Mouse (Mus musculus) stomach, embryonic 16.5 days (tissue): ENCODE measurements around the gene Crygs. TPM values are rescaled to one million over a fixed set of nuclear protein-coding genes. Genes with fewer than 3 reads are reported as not detected.
A peak's percentile ranks its signal among the peaks of the same experiment; 100 is the strongest.
"Not testable (repeated sequence)": the region's sequence is repeated elsewhere in the genome, so short reads cannot be mapped to it uniquely, and the experiment has no call there.

ENCODE experiments used
- ATAC-seq: fragments of 200-750 bp; cut with Nextera tagmentation; 2 replicates; pipeline ENCODE4 v1.8.0; 2017; ENCODE audit warnings: moderate number of reproducible peaks, moderate TSS enrichment; ENCODE audit not compliant: insufficient read depth, low FRiP score
- H3K27ac ChIP-seq: fragments of 300-500 bp; sonication (generic); 2 replicates; pipeline ENCODE4 v1.5.1; 2014; ENCODE audit warnings: low read length
- H3K27me3 ChIP-seq: fragments of 300-500 bp; sonication (generic); 2 replicates; pipeline ENCODE4 v1.6.1; 2014; ENCODE audit warnings: low read length, control low read depth, mixed read lengths; ENCODE audit not compliant: control insufficient read depth, insufficient read depth
- H3K36me3 ChIP-seq: fragments of 300-500 bp; sonication (generic); 2 replicates; pipeline ENCODE4 v1.6.1; 2014; ENCODE audit warnings: low read length; ENCODE audit not compliant: control insufficient read depth, insufficient read depth
- H3K4me1 ChIP-seq: fragments of 300-500 bp; sonication (generic); 2 replicates; pipeline ENCODE4 v1.6.1; 2014; ENCODE audit warnings: low read length, control low read depth, mixed read lengths; ENCODE audit not compliant: control insufficient read depth, insufficient read depth
- H3K4me2 ChIP-seq: fragments of 300-500 bp; sonication (generic); 2 replicates; pipeline ENCODE4 v1.6.1; 2014; ENCODE audit warnings: low read depth, low read length, mixed read lengths
- H3K4me3 ChIP-seq: fragments of 300-500 bp; sonication (generic); replicated peaks from 2 replicates; pipeline ENCODE4 v1.5.1; 2014; ENCODE audit warnings: mild to moderate bottlenecking, low read length
- H3K9ac ChIP-seq: fragments of 300-500 bp; sonication (generic); 2 replicates; pipeline ENCODE4 v1.6.1; 2014; ENCODE audit warnings: low read length
- H3K9me3 ChIP-seq: fragments of 300-500 bp; sonication (generic); replicated peaks from 2 replicates; pipeline ENCODE4 v1.6.1; 2016; ENCODE audit warnings: low read length, control low read depth; ENCODE audit not compliant: control insufficient read depth
- WGBS: fragments of 180-500 bp; shearing (Covaris S2); extraction: QIAGEN DNeasy Blood & Tissue Kit; methylation state at CpG from one replicate; pipeline ENCODE4 v1.1.7; 2014; 5-methylcytosine and 5-hydroxymethylcytosine counted together
- polyA plus RNA-seq: library from polyadenylated mRNA; unstranded; fragments of >200 nt; fragmentation: Nextera tagmentation; extraction: Ambion mirVana; gene quantifications from 2 replicates; pipeline ENCODE4 v1.2.1, GENCODE M21; 2015

Crygs gene
- polyA plus RNA-seq, 1 experiment from 2014 or later, result not detected

GRCm38 (mm10) chr16:22798520-22798919 lies 12.9 kb downstream of the Crygs start:
- no peak for ATAC-seq
- no peak overlapping the region for H3K9ac ChIP-seq
- H3K36me3 ChIP-seq, result no peaks in the 10 kb centered on the region
- no peaks in the 10 kb centered on the region; the same call in 1 of the 2 replicates for H3K4me1 ChIP-seq
- 72% methylated on average over 3 of the region's 3 CpGs for WGBS
- no peaks in the 10 kb centered on the region for H3K9me3 ChIP-seq
- H3K4me2 ChIP-seq, result no peak overlapping the region
- H3K27ac ChIP-seq, result no peak overlapping the region
- H3K27me3 ChIP-seq, result no peaks in the 10 kb centered on the region
- no peak overlapping the region for H3K4me3 ChIP-seq

GRCm38 (mm10) chr16:22797521-22797920 lies 13.9 kb downstream of the Crygs start:
- no peak overlapping the region for H3K4me2 ChIP-seq
- ATAC-seq, result no peak
- no peaks in the 10 kb centered on the region for H3K27me3 ChIP-seq
- 75% methylated on average over 5 of the region's 5 CpGs for WGBS
- H3K36me3 ChIP-seq, result no peaks in the 10 kb centered on the region
- no peaks in the 10 kb centered on the region for H3K9me3 ChIP-seq
- no peaks in the 10 kb centered on the region; the same call in 1 of the 2 replicates for H3K4me1 ChIP-seq
- no peak overlapping the region for H3K27ac ChIP-seq
- no peak overlapping the region for H3K4me3 ChIP-seq
- no peak overlapping the region for H3K9ac ChIP-seq

GRCm38 (mm10) chr16:22795497-22795896 lies 15.9 kb downstream of the Crygs start:
- no peak overlapping the region for H3K4me2 ChIP-seq
- no peaks in the 10 kb centered on the region; the same call in 1 of the 2 replicates for H3K4me1 ChIP-seq
- no peak overlapping the region for H3K4me3 ChIP-seq
- no peak overlapping the region for H3K27ac ChIP-seq
- ATAC-seq, result no peak
- no peaks in the 10 kb centered on the region for H3K9me3 ChIP-seq
- H3K36me3 ChIP-seq, result no peaks in the 10 kb centered on the region
- no peaks in the 10 kb centered on the region for H3K27me3 ChIP-seq
- no peak overlapping the region for H3K9ac ChIP-seq
- WGBS, result 76% methylated on average over 3 of the region's 3 CpGs

- no peak overlapping the region for H3K27ac ChIP-seq
- peaks cover 3% of the 10 kb centered on the region; the same call in 1 of the 2 replicates for H3K4me1 ChIP-seq
- no peak for ATAC-seq
- H3K36me3 ChIP-seq, result no peaks in the 10 kb centered on the region
- no peak overlapping the region for H3K4me2 ChIP-seq
- H3K9ac ChIP-seq, result no peak overlapping the region
- H3K27me3 ChIP-seq, result no peaks in the 10 kb centered on the region
- 44% methylated on average over 2 of the region's 2 CpGs for WGBS
- no peaks in the 10 kb centered on the region; the same call in 1 of the 2 replicates for H3K9me3 ChIP-seq
- no peak overlapping the region for H3K4me3 ChIP-seq
Observed at GRCm38 (mm10) chr16:22791235-22791634, 20.1 kb downstream of the Crygs start.

- no peak overlapping the region for H3K27ac ChIP-seq
- H3K36me3 ChIP-seq, result no peaks in the 10 kb centered on the region
- peak overlapping the region; percentile 36 for H3K4me2 ChIP-seq
- H3K27me3 ChIP-seq, result no peaks in the 10 kb centered on the region
- 0 out of 2 replicates have a peak, but pooled peaks have one; percentile 68 for ATAC-seq
- 0 out of 2 replicates have a peak overlapping the region, but pooled peaks have one; percentile 31 for H3K9ac ChIP-seq
- H3K9me3 ChIP-seq, result no peaks in the 10 kb centered on the region; the same call in 1 of the 2 replicates
- 33% methylated on average over 10 of the region's 10 CpGs for WGBS
- peaks cover 3% of the 10 kb centered on the region; the same call in 1 of the 2 replicates for H3K4me1 ChIP-seq
- H3K4me3 ChIP-seq, result no peak overlapping the region; the same call in 1 of the 2 replicates
Observed at GRCm38 (mm10) chr16:22789908-22790367, 21.4 kb downstream of the Crygs start.

DNA sequence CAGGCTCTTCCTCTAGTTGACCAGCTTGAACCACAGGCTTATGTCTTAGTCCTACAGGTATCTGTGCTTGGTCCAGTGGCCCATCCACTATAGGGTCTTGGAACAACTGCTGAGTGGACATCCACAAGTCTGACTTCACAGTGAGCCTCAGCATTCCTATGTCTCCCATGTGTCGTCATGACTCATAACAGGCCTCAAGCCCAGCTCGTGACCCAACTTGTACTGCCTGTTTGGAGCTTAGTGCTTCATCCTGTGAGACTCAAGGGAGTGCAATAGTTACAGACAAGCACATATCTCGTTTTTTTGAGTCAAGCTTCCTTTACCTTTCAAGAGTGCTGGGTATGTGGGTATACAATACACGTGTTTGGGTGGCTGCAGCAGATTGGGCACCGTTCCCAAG lies 28.7 kb downstream of the Crygs start:
- H3K9me3 ChIP-seq, result no peaks in the 10 kb centered on the region
- no peaks in the 10 kb centered on the region for H3K27me3 ChIP-seq
- no peak overlapping the region for H3K4me3 ChIP-seq
- H3K9ac ChIP-seq, result no peak overlapping the region
- H3K4me2 ChIP-seq, result no peak overlapping the region
- WGBS, result 78% methylated on average over 5 of the region's 5 CpGs
- no peaks in the 10 kb centered on the region for H3K4me1 ChIP-seq
- H3K36me3 ChIP-seq, result no peaks in the 10 kb centered on the region
- ATAC-seq, result no peak
- H3K27ac ChIP-seq, result no peak overlapping the region

DNA sequence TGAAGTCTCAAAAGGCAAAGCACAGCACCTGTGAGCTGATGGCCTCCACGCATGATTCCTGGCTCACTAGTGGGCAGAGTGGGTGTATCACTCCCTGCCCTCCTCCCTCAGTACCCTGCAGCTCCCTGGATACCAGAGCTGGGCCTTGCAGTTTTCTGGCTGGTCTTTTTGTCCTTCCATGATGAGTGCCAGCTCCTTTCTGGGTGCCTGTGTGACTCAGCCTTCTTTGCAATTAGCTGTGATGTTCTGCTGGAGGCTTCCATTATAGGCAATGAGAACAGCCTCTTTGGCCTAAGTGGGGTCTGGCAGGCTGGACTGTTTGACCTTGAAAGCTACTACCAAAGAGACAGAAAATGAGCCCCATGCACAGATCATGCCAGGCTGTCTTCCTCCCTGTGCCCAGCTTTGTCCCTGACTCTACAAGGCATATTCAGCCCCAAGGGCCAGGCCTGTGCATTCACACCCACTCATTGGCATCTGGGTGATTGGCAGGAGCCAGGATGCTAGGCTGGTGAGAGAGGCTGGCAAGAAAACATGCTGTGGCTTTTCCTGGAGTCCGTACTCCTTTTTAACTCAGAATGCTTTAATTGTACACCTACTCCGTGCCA lies 32.0 kb downstream of the Crygs start:
- WGBS, result 89% methylated on average over 3 of the region's 3 CpGs
- H3K9ac ChIP-seq, result no peak overlapping the region
- H3K9me3 ChIP-seq, result no peaks in the 10 kb centered on the region
- no peaks in the 10 kb centered on the region for H3K27me3 ChIP-seq
- H3K4me1 ChIP-seq, result no peaks in the 10 kb centered on the region
- no peak overlapping the region for H3K4me3 ChIP-seq
- H3K36me3 ChIP-seq, result no peaks in the 10 kb centered on the region
- ATAC-seq, result no peak
- no peak overlapping the region for H3K4me2 ChIP-seq
- no peak overlapping the region for H3K27ac ChIP-seq

- H3K27me3 ChIP-seq, H3K9ac ChIP-seq, H3K27ac ChIP-seq, H3K4me3 ChIP-seq, H3K9me3 ChIP-seq, H3K4me2 ChIP-seq, ATAC-seq, H3K36me3 ChIP-seq, H3K4me1 ChIP-seq: not testable (repeated sequence)
- 86% methylated on average over 12 of the region's 12 CpGs for WGBS
Observed at GRCm38 (mm10) chr16:22778296-22778695, 33.1 kb downstream of the Crygs start.

GRCm38 (mm10) chr16:22775471-22775985 lies 35.8 kb downstream of the Crygs start:
- no peak for ATAC-seq
- Histone ChIP-seq H3K36me3 (no peaks in the 10 kb centered on the region), H3K27ac (no peak overlapping the region), H3K27me3 (no peaks in the 10 kb centered on the region), H3K4me1 (no peaks in the 10 kb centered on the region), H3K4me2 (no peak overlapping the region), H3K9ac (no peak overlapping the region), H3K4me3 (no peak overlapping the region), H3K9me3 (no peaks in the 10 kb centered on the region)
- WGBS, result 76% methylated on average over 5 of the region's 5 CpGs
